Mouse (Mus musculus) kidney, postnatal 0 days (tissue): Measurements from ENCODE around the gene Cnr1. TPM values are rescaled to one million over a fixed set of nuclear protein-coding genes. Genes with fewer than 3 reads are reported as not detected.

Source experiments
- ATAC-seq: fragments of 200-750 bp; cut with Nextera tagmentation; replicated peaks from 2 replicates; pipeline ENCODE4 v1.8.0; 2017; ENCODE audit warnings: low read depth, moderate number of reproducible peaks, moderate TSS enrichment, moderate library complexity; ENCODE audit not compliant: low FRiP score
- DNase-seq: peaks from one replicate; pipeline ENCODE4 v3.0.0-alpha.2; 2016; ENCODE audit warnings: low spot score
- H3K27ac ChIP-seq: fragments of 300-500 bp; sonication (generic); 2 replicates; pipeline ENCODE4 v1.5.1; 2014; ENCODE audit warnings: mild to moderate bottlenecking
- H3K27me3 ChIP-seq: fragments of 300-500 bp; sonication (generic); 2 replicates; pipeline ENCODE4 v1.6.1; 2014; ENCODE audit warnings: low read length, mixed read lengths; ENCODE audit not compliant: insufficient read depth
- H3K36me3 ChIP-seq: fragments of 300-500 bp; sonication (generic); 2 replicates; pipeline ENCODE4 v1.6.1; 2014; ENCODE audit warnings: low read length, mixed read lengths; ENCODE audit not compliant: insufficient read depth
- H3K4me1 ChIP-seq: fragments of 300-500 bp; sonication (generic); replicated peaks from 2 replicates; pipeline ENCODE4 v1.6.1; 2014; ENCODE audit warnings: antibody characterized with exemption, low read length, mixed read lengths; ENCODE audit not compliant: insufficient read depth
- H3K4me2 ChIP-seq: fragments of 300-500 bp; sonication (generic); 2 replicates; pipeline ENCODE4 v1.6.1; 2014; ENCODE audit warnings: mild to moderate bottlenecking, low read length, moderate library complexity, mixed read lengths
- H3K4me3 ChIP-seq: fragments of 300-500 bp; sonication (generic); replicated peaks from 2 replicates; pipeline ENCODE4 v1.5.1; 2014; ENCODE audit warnings: low read depth, low read length
- H3K9ac ChIP-seq: fragments of 300-500 bp; sonication (generic); 2 replicates; pipeline ENCODE4 v1.6.1; 2014; ENCODE audit warnings: low read depth, low read length
- H3K9me3 ChIP-seq: fragments of 300-500 bp; sonication (generic); replicated peaks from 2 replicates; pipeline ENCODE4 v1.6.1; 2016; ENCODE audit warnings: low read length, inconsistent platforms, mixed read lengths
- CTCF ChIP-seq: IDR thresholded peaks from 2 replicates; pipeline ENCODE4 v1.5.1; 2016; ENCODE audit warnings: antibody characterized with exemption, low read depth, mild to moderate bottlenecking, moderate library complexity
- WGBS: fragments of 180-500 bp; shearing (Covaris S2); extraction: QIAGEN DNeasy Blood & Tissue Kit; methylation state at CpG from one replicate; pipeline ENCODE4 v1.1.7; 2014; 5-methylcytosine and 5-hydroxymethylcytosine counted together
- polyA plus RNA-seq: library from polyadenylated mRNA; unstranded; fragments of >200 nt; fragmentation: Nextera tagmentation; extraction: Ambion mirVana; gene quantifications from 2 replicates; pipeline ENCODE4 v1.2.1, GENCODE M21; 2015

Gene Cnr1
- polyA plus RNA-seq, 1 experiment from 2014 or later = 0.25 TPM

GRCm38 (mm10) chr4:33926730-33927263 is 2.4 kb downstream of the Cnr1 start:
- Histone ChIP-seq H3K27me3 (peaks cover 26% of the 10 kb centered on the region; the same call in 1 of the 2 replicates), H3K4me2 (no peak overlapping the region), H3K4me3 (no peak overlapping the region), H3K36me3 (no peaks in the 10 kb centered on the region), H3K27ac (no peak overlapping the region), H3K9ac (no peak overlapping the region), H3K9me3 (no peaks in the 10 kb centered on the region), H3K4me1 (peaks cover 10% of the 10 kb centered on the region)
- ATAC-seq = no peak
- TF ChIP-seq CTCF = no peak
- 91% methylated on average over 7 of the region's 7 CpGs for WGBS
- no peak for DNase-seq

- H3K9me3 ChIP-seq = no peaks in the 10 kb centered on the region
- no peak overlapping the region for H3K9ac ChIP-seq
- WGBS = 90% methylated on average over 3 of the region's 3 CpGs
- ATAC-seq (no peak), DNase-seq (no peak)
- H3K27ac ChIP-seq = no peak overlapping the region
- H3K36me3 ChIP-seq = no peaks in the 10 kb centered on the region
- peaks cover 22% of the 10 kb centered on the region; the same call in 1 of the 2 replicates for H3K27me3 ChIP-seq
- TF ChIP-seq CTCF = no peak
- H3K4me1 ChIP-seq = peaks cover 10% of the 10 kb centered on the region
- no peak overlapping the region for H3K4me2 ChIP-seq
- H3K4me3 ChIP-seq = no peak overlapping the region
These were observed 3.3 kb downstream of the Cnr1 start for GRCm38 (mm10) chr4:33927644-33928043.

- Histone ChIP-seq H3K36me3 (no peaks in the 10 kb centered on the region), H3K9ac (no peak overlapping the region), H3K9me3 (no peaks in the 10 kb centered on the region), H3K4me2 (no peak overlapping the region), H3K4me1 (peaks cover 10% of the 10 kb centered on the region), H3K4me3 (no peak overlapping the region), H3K27ac (no peak overlapping the region), H3K27me3 (peaks cover 14% of the 10 kb centered on the region; the same call in 1 of the 2 replicates)
- WGBS = 72% methylated on average over 1 of the region's 1 CpGs
- no peak for ATAC-seq
- DNase-seq = no peak
- no peak for TF ChIP-seq CTCF
These were observed 4.1 kb downstream of the Cnr1 start for GRCm38 (mm10) chr4:33928450-33928849.

- Histone ChIP-seq H3K27me3 (peaks cover 4% of the 10 kb centered on the region; the same call in 1 of the 2 replicates), H3K36me3 (no peaks in the 10 kb centered on the region), H3K9me3 (no peaks in the 10 kb centered on the region), H3K9ac (no peak overlapping the region), H3K4me3 (no peak overlapping the region), H3K4me1 (no peaks in the 10 kb centered on the region), H3K4me2 (no peak overlapping the region), H3K27ac (no peak overlapping the region)
- no peak for TF ChIP-seq CTCF
- 79% methylated on average over 8 of the region's 8 CpGs for WGBS
- DNase-seq (no peak), ATAC-seq (no peak)
These were observed 7.0 kb downstream of the Cnr1 start for GRCm38 (mm10) chr4:33931347-33931746.

GRCm38 (mm10) chr4:33941557-33941956 is 17.2 kb downstream of the Cnr1 start:
- Histone ChIP-seq H3K9me3 (no peaks in the 10 kb centered on the region), H3K27me3 (no peaks in the 10 kb centered on the region; the same call in 1 of the 2 replicates), H3K9ac (no peak overlapping the region), H3K4me1 (no peaks in the 10 kb centered on the region), H3K4me3 (no peak overlapping the region), H3K27ac (no peak overlapping the region), H3K4me2 (no peak overlapping the region), H3K36me3 (no peaks in the 10 kb centered on the region)
- no peak for ATAC-seq
- DNase-seq = no peak
- 74% methylated on average over 5 of the region's 5 CpGs for WGBS
- TF ChIP-seq CTCF = no peak

GRCm38 (mm10) chr4:33943936-33944335 is 19.5 kb downstream of the Cnr1 start:
- Histone ChIP-seq H3K9ac (no peak overlapping the region), H3K27me3 (no peaks in the 10 kb centered on the region; the same call in 1 of the 2 replicates), H3K36me3 (no peaks in the 10 kb centered on the region), H3K4me2 (no peak overlapping the region), H3K27ac (no peak overlapping the region), H3K4me3 (no peak overlapping the region), H3K4me1 (no peaks in the 10 kb centered on the region), H3K9me3 (no peaks in the 10 kb centered on the region)
- no peak for TF ChIP-seq CTCF
- DNase-seq (no peak), ATAC-seq (no peak)
- 95% methylated on average over 13 of the region's 13 CpGs for WGBS

GRCm38 (mm10) chr4:33945742-33946141 is 21.3 kb downstream of the Cnr1 start:
- no peak overlapping the region for H3K4me3 ChIP-seq
- no peaks in the 10 kb centered on the region for H3K4me1 ChIP-seq
- H3K4me2 ChIP-seq = no peak overlapping the region
- no peaks in the 10 kb centered on the region; the same call in 1 of the 2 replicates for H3K27me3 ChIP-seq
- ATAC-seq (no peak), DNase-seq (no peak)
- H3K9me3 ChIP-seq = no peaks in the 10 kb centered on the region
- H3K27ac ChIP-seq = no peak overlapping the region
- no peak overlapping the region for H3K9ac ChIP-seq
- H3K36me3 ChIP-seq = no peaks in the 10 kb centered on the region
- 87% methylated on average over 2 of the region's 2 CpGs for WGBS
- no peak for TF ChIP-seq CTCF
